Mouse (Mus musculus): ENCODE measurements around the gene Usp17la. TPM values are rescaled to one million over a fixed set of nuclear protein-coding genes. Genes with fewer than 3 reads are reported as not detected.

The Usp17la gene
- polyA plus RNA-seq, 1 experiment from 2014 or later, result not detected

DNA sequence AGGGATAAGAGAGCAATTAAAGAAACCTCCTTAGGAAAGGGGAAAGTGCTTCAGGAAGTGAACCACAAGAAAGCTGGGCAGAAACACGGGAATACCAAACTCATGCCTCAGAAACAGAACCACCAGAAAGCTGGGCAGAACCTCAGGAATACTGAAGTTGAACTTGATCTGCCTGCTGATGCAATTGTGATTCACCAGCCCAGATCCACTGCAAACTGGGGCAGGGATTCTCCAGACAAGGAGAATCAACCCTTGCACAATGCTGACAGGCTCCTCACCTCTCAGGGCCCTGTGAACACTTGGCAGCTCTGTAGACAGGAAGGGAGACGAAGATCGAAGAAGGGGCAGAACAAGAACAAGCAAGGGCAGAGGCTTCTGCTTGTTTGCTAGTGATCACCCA is 4.6 kb downstream of the Usp17la start:
- Histone ChIP-seq H3K27ac (no peak overlapping the region), H3K9me3 (replicated peaks; ENCODE audit: low read length) (no peaks in the 10 kb centered on the region), H3K36me3 (ENCODE audit: insufficient read depth, low read length) (no peaks in the 10 kb centered on the region), H3K9ac (ENCODE audit: low read depth, low read length) (no peak overlapping the region), H3K27me3 (ENCODE audit: insufficient read depth, low read length) (no peaks in the 10 kb centered on the region), H3K4me2 (ENCODE audit: low read length) (no peak overlapping the region), H3K4me1 (replicated peaks; ENCODE audit: insufficient read depth, low read length) (no peaks in the 10 kb centered on the region), H3K4me3 (replicated peaks; ENCODE audit: low read depth, low read length) (no peak overlapping the region)
- ATAC-seq (replicated peaks; ENCODE audit: low FRiP score, low read depth) (no peak), DNase-seq (ENCODE audit: low spot score) (no peak)
- 64% methylated on average over 3 of the region's 3 CpGs for WGBS
- TF ChIP-seq CTCF (IDR thresholded peaks at IDR 0.05; ENCODE audit: low read depth), result no peak

- no peak within 1 kb of the TSS for H3K4me2 ChIP-seq (ENCODE audit: low read length)
- H3K9ac ChIP-seq (ENCODE audit: low read depth, low read length), result no peak within 1 kb of the TSS
- H3K27me3 ChIP-seq (ENCODE audit: insufficient read depth, low read length), result no peaks in the 10 kb centered on the region
- 40% methylated on average over 1 of the region's 1 CpGs for WGBS
- no peak within 1 kb of the TSS for H3K27ac ChIP-seq
- no peak for ATAC-seq (replicated peaks; ENCODE audit: low FRiP score, low read depth)
- H3K36me3 ChIP-seq (ENCODE audit: insufficient read depth, low read length), result no peaks in the 10 kb centered on the region
- no peak for TF ChIP-seq CTCF (IDR thresholded peaks at IDR 0.05; ENCODE audit: low read depth)
- DNase-seq (ENCODE audit: low spot score), result no peak
- H3K4me3 ChIP-seq (replicated peaks; ENCODE audit: low read depth, low read length), result no peak within 1 kb of the TSS
- H3K4me1 ChIP-seq (replicated peaks; ENCODE audit: insufficient read depth, low read length), result no peaks in the 10 kb centered on the region
- no peaks in the 10 kb centered on the region for H3K9me3 ChIP-seq (replicated peaks; ENCODE audit: low read length)
Measured at GRCm38 (mm10) chr7:104877731-104878130, 20.9 kb downstream of the Usp17la start, which contains the start of gene Olfr665. TSS of gene Olfr665 (plus strand) at chr7:104878031.

DNA sequence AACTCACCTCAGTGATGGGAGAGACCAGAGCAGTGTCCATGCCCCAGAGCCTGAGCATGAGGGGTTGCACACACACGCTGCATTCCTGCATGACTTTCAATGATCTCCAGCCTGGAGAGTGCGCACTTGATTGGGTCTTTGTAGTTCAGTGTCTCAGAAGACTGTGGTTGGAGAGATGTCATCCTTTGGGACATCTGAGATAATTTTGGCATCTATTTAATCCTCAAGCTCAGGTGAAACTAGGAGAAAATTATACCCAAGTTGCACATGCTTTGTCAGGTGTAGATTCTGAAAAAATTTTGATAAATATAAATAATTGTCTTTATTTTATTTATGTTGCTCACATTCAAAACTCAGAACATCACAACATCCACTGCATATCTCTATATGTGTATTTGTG is 39.0 kb downstream of the Usp17la start, which contains the start of gene Olfr666:
Gene Olfr666 (minus strand): TSS at position 101 of the 400 bp plus-strand sequence.
- Histone ChIP-seq H3K9ac (ENCODE audit: low read depth, low read length) (no peak within 1 kb of the TSS), H3K9me3 (replicated peaks; ENCODE audit: low read length) (no peaks in the 10 kb centered on the region), H3K4me3 (replicated peaks; ENCODE audit: low read depth, low read length) (no peak within 1 kb of the TSS), H3K27me3 (ENCODE audit: insufficient read depth, low read length) (no peaks in the 10 kb centered on the region), H3K4me1 (replicated peaks; ENCODE audit: insufficient read depth, low read length) (no peaks in the 10 kb centered on the region), H3K36me3 (ENCODE audit: insufficient read depth, low read length) (no peaks in the 10 kb centered on the region), H3K4me2 (ENCODE audit: low read length) (no peak within 1 kb of the TSS), H3K27ac (no peak within 1 kb of the TSS)
- WGBS, result 81% methylated on average over 2 of the region's 2 CpGs
- TF ChIP-seq CTCF (IDR thresholded peaks at IDR 0.05; ENCODE audit: low read depth), result no peak
- DNase-seq (ENCODE audit: low spot score) (no peak), ATAC-seq (replicated peaks; ENCODE audit: low FRiP score, low read depth) (no peak)

Other genes with a start within 250 kb of the Usp17la start
- gene Olfr656, start 243.1 kb upstream of the Usp17la start, polyA plus RNA-seq (2015; fragmentation: Nextera tagmentation; extraction: Ambion mirVana), result not detected in 2 replicates
- gene Olfr657, start 232.2 kb upstream of the Usp17la start, polyA plus RNA-seq (2015; fragmentation: Nextera tagmentation; extraction: Ambion mirVana), result not detected in 2 replicates
- gene Olfr658, start 209.7 kb upstream of the Usp17la start, polyA plus RNA-seq (2015; fragmentation: Nextera tagmentation; extraction: Ambion mirVana), result 0.04 TPM in 1 of 2 replicates, not detected in the other
- not detected in 2 replicates for gene Olfr659, start 190.3 kb upstream of the Usp17la start, polyA plus RNA-seq (2015; fragmentation: Nextera tagmentation; extraction: Ambion mirVana)
- gene Olfr661, start 170.5 kb upstream of the Usp17la start, polyA plus RNA-seq (2015; fragmentation: Nextera tagmentation; extraction: Ambion mirVana), result not detected in 2 replicates
- not detected in 2 replicates for gene Usp17le, start 79.5 kb upstream of the Usp17la start, polyA plus RNA-seq (2015; fragmentation: Nextera tagmentation; extraction: Ambion mirVana)
- not detected in 2 replicates for gene Usp17lb, start 14.4 kb upstream of the Usp17la start, polyA plus RNA-seq (2015; fragmentation: Nextera tagmentation; extraction: Ambion mirVana)
- not detected in 2 replicates for gene Olfr665, start 21.0 kb downstream of the Usp17la start, polyA plus RNA-seq (2015; fragmentation: Nextera tagmentation; extraction: Ambion mirVana)
- not detected in 2 replicates for gene Olfr666, start 38.9 kb downstream of the Usp17la start, polyA plus RNA-seq (2015; fragmentation: Nextera tagmentation; extraction: Ambion mirVana)
- not detected in 2 replicates for gene Olfr667, start 64.5 kb downstream of the Usp17la start, polyA plus RNA-seq (2015; fragmentation: Nextera tagmentation; extraction: Ambion mirVana)
- not detected in 2 replicates for gene Olfr668, start 71.0 kb downstream of the Usp17la start, polyA plus RNA-seq (2015; fragmentation: Nextera tagmentation; extraction: Ambion mirVana)
- gene Olfr669, start 77.2 kb downstream of the Usp17la start, polyA plus RNA-seq (2015; fragmentation: Nextera tagmentation; extraction: Ambion mirVana), result not detected in 2 replicates
- not detected in 2 replicates for gene Olfr670, start 105.6 kb downstream of the Usp17la start, polyA plus RNA-seq (2015; fragmentation: Nextera tagmentation; extraction: Ambion mirVana)
- gene Olfr671, start 122.1 kb downstream of the Usp17la start, polyA plus RNA-seq (2015; fragmentation: Nextera tagmentation; extraction: Ambion mirVana), result not detected in 2 replicates
- gene Olfr672, start 145.0 kb downstream of the Usp17la start, polyA plus RNA-seq (2015; fragmentation: Nextera tagmentation; extraction: Ambion mirVana), result not detected in 2 replicates
- not detected in 2 replicates for gene Olfr675, start 171.5 kb downstream of the Usp17la start, polyA plus RNA-seq (2015; fragmentation: Nextera tagmentation; extraction: Ambion mirVana)
- gene Olfr676, start 175.7 kb downstream of the Usp17la start, polyA plus RNA-seq (2015; fragmentation: Nextera tagmentation; extraction: Ambion mirVana), result not detected in 2 replicates
- gene Olfr677, start 194.4 kb downstream of the Usp17la start, polyA plus RNA-seq (2015; fragmentation: Nextera tagmentation; extraction: Ambion mirVana), result not detected in 2 replicates
- not detected in 2 replicates for gene Olfr678, start 207.5 kb downstream of the Usp17la start, polyA plus RNA-seq (2015; fragmentation: Nextera tagmentation; extraction: Ambion mirVana)
- gene Olfr679, start 224.2 kb downstream of the Usp17la start, polyA plus RNA-seq (2015; fragmentation: Nextera tagmentation; extraction: Ambion mirVana), result not detected in 2 replicates
- gene Olfr680-ps1, start 235.8 kb downstream of the Usp17la start, polyA plus RNA-seq (2015; fragmentation: Nextera tagmentation; extraction: Ambion mirVana), result not detected in 2 replicates

Data from kidney, postnatal 0 days (tissue).